Mouse (Mus musculus): ENCODE measurements at regions not wholly inside any gene's neighbourhood (a gene's known extent, or its start where the extent isn't known, plus 50 kb on each side); places are given as distances from the start of the nearest gene placed in this dataset.

GRCm38 (mm10) chr4:34105251-34105650 is 55.3 kb upstream of the Spaca1 start:
- ATAC-seq (replicated peaks; ENCODE audit: low FRiP score, poor library complexity, severe bottlenecking): no peak

GRCm38 (mm10) chr4:34114323-34114722 is 64.3 kb upstream of the Spaca1 start:
- ATAC-seq (replicated peaks; ENCODE audit: low FRiP score, poor library complexity, severe bottlenecking): no peak

- no peak for ATAC-seq (replicated peaks; ENCODE audit: low FRiP score, poor library complexity, severe bottlenecking)
Measured at GRCm38 (mm10) chr4:34117086-34117485, 67.1 kb upstream of the Spaca1 start.

- ATAC-seq (replicated peaks; ENCODE audit: low FRiP score, poor library complexity, severe bottlenecking): no peak
Measured at GRCm38 (mm10) chr4:34122959-34123520, 73.0 kb upstream of the Spaca1 start.

- ATAC-seq (replicated peaks; ENCODE audit: low FRiP score, poor library complexity, severe bottlenecking): no peak
Measured at GRCm38 (mm10) chr4:34128224-34128623, 78.2 kb upstream of the Spaca1 start.

- ATAC-seq (replicated peaks; ENCODE audit: low FRiP score, poor library complexity, severe bottlenecking): no peak
Measured at GRCm38 (mm10) chr4:34146133-34146867, 96.3 kb upstream of the Spaca1 start.

GRCm38 (mm10) chr4:34148956-34149739 is 99.2 kb upstream of the Spaca1 start:
- no peak for ATAC-seq (replicated peaks; ENCODE audit: low FRiP score, poor library complexity, severe bottlenecking)

- no peak for ATAC-seq (replicated peaks; ENCODE audit: low FRiP score, poor library complexity, severe bottlenecking)
Measured at GRCm38 (mm10) chr4:34151605-34152347, 101.8 kb upstream of the Spaca1 start.

- no peak for ATAC-seq (replicated peaks; ENCODE audit: low FRiP score, poor library complexity, severe bottlenecking)
Measured at GRCm38 (mm10) chr4:34155501-34155900, 105.5 kb upstream of the Spaca1 start.

GRCm38 (mm10) chr4:34157818-34158511 is 108.0 kb upstream of the Spaca1 start:
- ATAC-seq (replicated peaks; ENCODE audit: low FRiP score, poor library complexity, severe bottlenecking): no peak

GRCm38 (mm10) chr4:34171265-34171862 is 121.4 kb upstream of the Spaca1 start:
- ATAC-seq (replicated peaks; ENCODE audit: low FRiP score, poor library complexity, severe bottlenecking): no peak

GRCm38 (mm10) chr4:34172000-34172399 is 122.0 kb upstream of the Spaca1 start:
- no peak for ATAC-seq (replicated peaks; ENCODE audit: low FRiP score, poor library complexity, severe bottlenecking)

GRCm38 (mm10) chr4:34177421-34177820 is 127.4 kb upstream of the Spaca1 start:
- no peak for ATAC-seq (replicated peaks; ENCODE audit: low FRiP score, poor library complexity, severe bottlenecking)

- no peak for ATAC-seq (replicated peaks; ENCODE audit: low FRiP score, poor library complexity, severe bottlenecking)
Measured at GRCm38 (mm10) chr4:34186522-34186921, 136.5 kb upstream of the Spaca1 start.

GRCm38 (mm10) chr4:34203193-34203848 is 153.3 kb upstream of the Spaca1 start:
- no peak for ATAC-seq (replicated peaks; ENCODE audit: low FRiP score, poor library complexity, severe bottlenecking)

GRCm38 (mm10) chr4:34209179-34209896 is 159.3 kb upstream of the Spaca1 start:
- ATAC-seq (replicated peaks; ENCODE audit: low FRiP score, poor library complexity, severe bottlenecking): no peak

- ATAC-seq (replicated peaks; ENCODE audit: low FRiP score, poor library complexity, severe bottlenecking): no peak
Measured at GRCm38 (mm10) chr4:34213731-34214130, 163.7 kb upstream of the Spaca1 start.

- no peak for ATAC-seq (replicated peaks; ENCODE audit: low FRiP score, poor library complexity, severe bottlenecking)
Measured at GRCm38 (mm10) chr4:34214346-34214745, 164.4 kb upstream of the Spaca1 start.
